Mouse (Mus musculus) hindbrain, embryonic 12.5 days (tissue): ENCODE results near the gene Crim1. TPM values are rescaled to one million over a fixed set of nuclear protein-coding genes. Genes with fewer than 3 reads are reported as not detected.
A peak's percentile ranks its signal among the peaks of the same experiment; 100 is the strongest.

ENCODE experiments used
- ATAC-seq: fragments of 200-750 bp; cut with Nextera tagmentation; 2 replicates; pipeline ENCODE4 v1.8.0; 2017; ENCODE audit warnings: moderate TSS enrichment; ENCODE audit not compliant: low FRiP score
- H3K27ac ChIP-seq: fragments of 300-500 bp; sonication (generic); 2 replicates; pipeline ENCODE4 v1.5.1; 2016; ENCODE audit warnings: mild to moderate bottlenecking
- H3K27me3 ChIP-seq: fragments of 300-500 bp; sonication (generic); 2 replicates; pipeline ENCODE4 v1.6.1; 2016; ENCODE audit warnings: mild to moderate bottlenecking
- H3K36me3 ChIP-seq: fragments of 300-500 bp; sonication (generic); 2 replicates; pipeline ENCODE4 v1.6.1; 2016; ENCODE audit warnings: mild to moderate bottlenecking
- H3K4me1 ChIP-seq: fragments of 300-500 bp; sonication (generic); 2 replicates; pipeline ENCODE4 v1.6.1; 2016
- H3K4me2 ChIP-seq: fragments of 300-500 bp; sonication (generic); replicated peaks from 2 replicates; pipeline ENCODE4 v1.6.1; 2016; ENCODE audit warnings: mild to moderate bottlenecking
- H3K4me3 ChIP-seq: fragments of 300-500 bp; sonication (generic); 2 replicates; pipeline ENCODE4 v1.5.1; 2016; ENCODE audit warnings: mild to moderate bottlenecking
- H3K9ac ChIP-seq: fragments of 300-500 bp; sonication (generic); 2 replicates; pipeline ENCODE4 v1.6.1; 2016; ENCODE audit warnings: mild to moderate bottlenecking, moderate library complexity
- H3K9me3 ChIP-seq: fragments of 300-500 bp; sonication (generic); replicated peaks from 2 replicates; pipeline ENCODE4 v1.6.1; 2016; ENCODE audit warnings: mild to moderate bottlenecking
- WGBS: fragments of 180-500 bp; shearing (Covaris S2); methylation state at CpG from one replicate; pipeline ENCODE4 v1.1.7; 2016; 5-methylcytosine and 5-hydroxymethylcytosine counted together
- polyA plus RNA-seq: library from polyadenylated mRNA; unstranded; fragments of >200 nt; fragmentation: Nextera tagmentation; extraction: Ambion mirVana; gene quantifications from 2 replicates; pipeline ENCODE4 v1.2.1, GENCODE M21; 2016

Crim1 gene
- 11.0 and 12.7 TPM in 2 replicates for polyA plus RNA-seq

DNA sequence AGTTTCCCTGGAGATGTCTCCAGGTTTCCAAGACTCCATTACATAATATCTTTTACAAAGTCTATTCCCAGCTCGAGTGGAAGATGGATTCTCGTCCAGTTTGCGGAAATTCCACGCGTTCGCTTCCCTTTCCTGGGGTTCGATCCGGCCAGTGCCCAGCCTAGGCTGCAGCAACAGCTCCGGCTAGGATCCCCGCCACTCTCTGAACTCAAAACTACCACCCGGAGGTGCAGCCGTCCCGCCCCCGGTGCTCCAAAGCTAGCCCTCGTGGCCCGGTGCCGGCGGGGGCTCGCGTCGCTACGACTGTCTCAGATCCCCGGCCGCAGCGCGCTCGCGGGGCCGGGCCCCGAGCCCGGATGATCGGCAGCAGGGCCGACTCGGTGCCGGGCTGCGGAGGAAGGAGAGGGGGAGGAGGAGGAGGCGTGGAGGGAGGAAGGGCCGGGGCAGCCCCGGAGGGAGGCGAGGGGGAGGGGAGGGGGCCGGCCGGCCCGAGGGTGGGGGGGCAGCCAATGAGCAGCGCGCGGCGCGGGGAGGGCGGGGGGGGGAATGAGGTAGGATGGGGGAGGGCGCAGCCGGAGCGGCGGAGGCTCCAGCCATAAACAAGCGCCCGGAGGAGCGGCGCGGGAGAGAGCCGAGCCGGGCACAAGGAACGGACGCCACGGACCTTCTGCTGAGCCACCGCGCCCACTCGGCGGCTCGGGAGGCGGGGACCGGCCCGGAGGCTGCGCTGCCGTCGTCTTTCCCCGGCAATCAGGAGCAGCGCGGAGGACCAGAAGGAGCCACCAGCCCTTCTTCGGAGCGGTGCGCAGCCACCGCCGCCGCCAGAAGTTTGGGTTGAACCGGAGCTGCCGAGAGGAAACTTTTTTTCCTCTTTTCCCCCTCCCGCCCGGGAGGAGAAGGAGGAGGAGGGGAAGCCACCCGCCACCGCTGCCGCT lies at the start of gene Crim1:
Crim1 (plus strand) TSS at position 623 of the 935 bp plus-strand sequence.
- Histone ChIP-seq H3K9me3 (no peaks in the 10 kb centered on the region), H3K36me3 (no peaks in the 10 kb centered on the region), H3K4me3 (peak within 1 kb of the TSS; percentile 93), H3K4me1 (peaks cover 31% of the 10 kb centered on the region), H3K27ac (peak within 1 kb of the TSS; percentile 94), H3K9ac (peak within 1 kb of the TSS; percentile 94), H3K27me3 (peaks cover 7% of the 10 kb centered on the region; the same call in 1 of the 2 replicates), H3K4me2 (peak within 1 kb of the TSS; percentile 99)
- under 1% methylated on average over 49 of the region's 90 CpGs for WGBS
- ATAC-seq: peak; percentile 83

DNA sequence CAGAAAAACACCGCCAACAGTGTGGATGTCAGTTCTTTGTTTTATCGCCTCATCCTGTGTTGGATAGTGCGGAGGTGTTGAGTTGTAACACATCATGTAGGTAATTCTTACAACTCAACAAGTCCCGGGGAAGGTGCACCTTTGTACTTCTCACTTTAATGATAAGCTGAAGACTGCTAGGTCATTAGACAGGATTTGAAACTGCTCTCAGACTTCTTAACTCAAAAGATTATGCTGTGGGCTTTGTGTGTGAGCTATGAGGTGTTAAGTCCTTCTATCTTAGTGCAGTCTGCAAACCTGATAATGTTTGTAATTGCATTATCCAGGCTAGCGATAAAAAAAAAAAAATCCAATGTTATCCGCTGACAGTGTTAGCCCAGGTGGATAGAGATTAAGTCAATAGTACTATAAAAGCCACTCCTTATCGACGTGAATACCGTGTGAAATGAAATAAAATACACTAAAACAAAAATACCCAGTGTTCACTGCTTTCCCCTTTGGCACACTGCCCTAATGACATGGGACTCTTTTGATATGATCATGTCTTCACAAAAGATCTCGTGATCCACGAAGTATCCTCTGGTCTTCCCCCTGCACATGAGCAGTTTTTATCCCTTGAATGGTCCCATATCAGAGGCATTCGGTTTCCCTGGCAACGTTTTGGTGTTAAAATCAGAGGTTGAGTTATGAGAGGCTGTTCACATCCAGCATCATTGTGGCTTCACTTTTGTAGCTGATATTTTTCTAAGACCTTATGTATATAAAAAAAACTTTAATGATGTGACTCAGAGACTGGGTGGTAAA lies 48.4 kb upstream of the Crim1 start:
- Histone ChIP-seq H3K36me3 (no peaks in the 10 kb centered on the region), H3K9ac (no peak overlapping the region), H3K27me3 (no peaks in the 10 kb centered on the region), H3K9me3 (no peaks in the 10 kb centered on the region), H3K4me3 (no peak overlapping the region), H3K27ac (no peak overlapping the region), H3K4me2 (no peak overlapping the region), H3K4me1 (no peaks in the 10 kb centered on the region)
- 84% methylated on average over 13 of the region's 13 CpGs for WGBS
- no peak for ATAC-seq

DNA sequence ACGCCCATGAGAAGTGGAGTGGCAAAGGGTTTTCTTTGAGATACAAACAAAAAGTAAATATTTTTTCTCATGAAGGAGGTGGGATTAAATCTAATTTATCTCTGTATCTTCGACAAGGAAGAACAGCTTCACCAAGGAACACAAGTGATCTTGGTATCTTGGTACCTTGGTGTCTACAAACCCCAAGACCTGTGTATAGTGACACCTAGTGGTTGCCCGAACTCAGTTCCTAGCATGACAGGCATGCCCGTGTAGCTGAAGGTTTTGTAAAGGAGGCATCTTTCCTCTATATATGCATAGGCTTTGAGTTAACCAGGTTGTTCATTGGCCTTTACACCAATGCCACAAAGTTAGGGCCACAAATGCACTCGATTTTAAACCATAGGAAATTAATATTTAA lies 36.8 kb upstream of the Crim1 start:
- Histone ChIP-seq H3K27me3 (no peaks in the 10 kb centered on the region), H3K9me3 (no peaks in the 10 kb centered on the region), H3K4me1 (no peaks in the 10 kb centered on the region), H3K4me3 (no peak overlapping the region), H3K4me2 (no peak overlapping the region), H3K27ac (no peak overlapping the region), H3K36me3 (no peaks in the 10 kb centered on the region), H3K9ac (no peak overlapping the region)
- WGBS: 33% methylated on average over 5 of the region's 5 CpGs
- ATAC-seq: no peak

DNA sequence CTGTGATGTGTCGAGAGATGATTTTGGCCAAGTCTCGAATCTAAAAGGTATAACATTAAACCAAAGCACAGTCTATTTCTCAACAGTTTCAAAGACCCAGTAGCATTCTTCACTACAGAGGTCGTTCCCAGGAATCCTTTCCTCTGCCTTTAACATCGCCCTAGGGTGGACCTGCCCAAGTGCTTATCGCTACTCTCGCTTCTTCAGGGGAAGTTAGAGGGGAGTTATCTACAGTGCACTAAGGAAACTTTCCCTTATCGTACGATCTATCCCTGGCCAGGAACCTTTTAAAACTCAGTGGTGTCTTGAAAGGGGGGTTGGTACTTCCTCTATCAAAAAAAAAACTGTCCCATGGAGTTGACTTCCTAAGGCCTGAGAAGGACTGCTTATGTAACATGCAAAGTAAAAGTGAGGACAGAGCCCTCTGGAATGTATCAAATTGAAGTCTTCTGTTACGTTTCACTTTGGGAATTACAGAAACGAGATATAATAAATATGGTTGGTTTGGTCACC lies 36.3 kb upstream of the Crim1 start:
- no peaks in the 10 kb centered on the region for H3K9me3 ChIP-seq

DNA sequence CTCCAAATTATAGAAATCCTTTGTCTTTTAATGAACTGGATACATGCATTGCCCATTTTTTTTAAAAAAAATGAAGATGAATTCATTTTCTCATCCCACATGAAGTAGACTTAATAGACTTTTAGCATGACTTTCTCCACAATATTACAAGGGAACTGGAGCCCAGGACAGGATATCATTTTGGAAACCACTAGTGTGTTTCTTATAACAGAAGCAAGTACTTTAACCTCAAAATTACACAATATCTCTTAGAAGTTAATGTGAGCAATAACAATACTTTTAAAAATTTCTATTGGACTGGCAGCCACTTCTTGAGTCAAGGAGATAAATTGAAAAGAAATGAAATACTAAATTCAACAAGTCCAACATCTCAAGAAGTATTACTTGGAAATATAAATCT lies 34.2 kb upstream of the Crim1 start:
- no peak for ATAC-seq
- Histone ChIP-seq H3K36me3 (no peaks in the 10 kb centered on the region), H3K4me2 (no peak overlapping the region), H3K9ac (no peak overlapping the region), H3K4me3 (no peak overlapping the region), H3K27ac (no peak overlapping the region), H3K27me3 (no peaks in the 10 kb centered on the region), H3K9me3 (no peaks in the 10 kb centered on the region), H3K4me1 (no peaks in the 10 kb centered on the region)

More for the DNA sequence above, 36.3 kb upstream of the Crim1 start:
- H3K36me3 ChIP-seq: no peaks in the 10 kb centered on the region
- H3K9ac ChIP-seq: no peak overlapping the region
- H3K4me3 ChIP-seq: no peak overlapping the region
- no peaks in the 10 kb centered on the region for H3K4me1 ChIP-seq
- H3K27me3 ChIP-seq: no peaks in the 10 kb centered on the region
- no peak overlapping the region for H3K4me2 ChIP-seq
- no peak for ATAC-seq
- 84% methylated on average over 10 of the region's 10 CpGs for WGBS
- no peak overlapping the region for H3K27ac ChIP-seq

DNA sequence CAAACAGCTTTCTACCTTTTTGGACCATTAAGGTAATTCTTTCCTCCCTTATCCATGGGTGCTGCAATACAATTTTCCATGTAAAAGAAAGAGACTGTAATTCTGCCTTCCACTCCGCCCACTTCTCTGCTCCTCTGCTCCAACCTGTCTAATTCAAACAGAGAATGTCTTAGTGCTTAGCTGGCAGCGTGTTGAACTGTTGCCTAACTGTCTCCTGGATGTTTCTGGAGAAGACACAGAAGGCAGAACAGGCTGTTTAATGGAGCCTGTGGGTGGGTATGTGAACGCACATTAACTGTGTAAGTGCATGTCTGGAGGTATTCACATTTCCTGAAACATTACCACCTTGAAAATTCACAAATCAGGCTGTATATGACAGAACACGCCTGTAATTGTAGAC lies 33.5 kb upstream of the Crim1 start:
- no peaks in the 10 kb centered on the region for H3K36me3 ChIP-seq
- 89% methylated on average over 4 of the region's 4 CpGs for WGBS

DNA sequence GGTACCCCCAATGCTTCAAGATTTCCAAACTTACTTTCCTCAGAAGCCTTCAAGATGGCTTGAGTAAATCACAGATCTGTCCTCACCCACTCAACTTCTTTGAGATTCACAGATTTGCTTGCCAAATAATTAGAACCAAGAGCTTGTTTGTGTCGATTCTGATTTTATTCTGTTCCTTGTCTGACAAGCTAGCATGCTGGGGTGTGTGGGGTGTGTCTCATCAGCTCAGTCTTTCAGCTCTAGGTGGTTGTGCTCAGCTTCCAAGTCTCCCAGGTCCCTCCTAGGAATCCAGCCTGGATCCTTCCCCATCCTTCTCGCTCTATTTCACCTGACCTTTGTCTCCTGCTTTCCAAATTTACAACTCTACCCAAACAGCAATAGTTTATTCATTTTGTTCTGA lies 27.7 kb upstream of the Crim1 start:
- H3K27me3 ChIP-seq: no peaks in the 10 kb centered on the region
- no peak overlapping the region for H3K27ac ChIP-seq
- no peaks in the 10 kb centered on the region for H3K4me1 ChIP-seq
- H3K4me2 ChIP-seq: no peak overlapping the region
- no peaks in the 10 kb centered on the region for H3K36me3 ChIP-seq
- no peaks in the 10 kb centered on the region for H3K9me3 ChIP-seq
- no peak overlapping the region for H3K4me3 ChIP-seq
- ATAC-seq: no peak
- H3K9ac ChIP-seq: no peak overlapping the region
- 75% methylated on average over 2 of the region's 2 CpGs for WGBS

More for the DNA sequence above, 33.5 kb upstream of the Crim1 start:
- H3K9ac ChIP-seq: no peak overlapping the region
- no peak overlapping the region for H3K4me2 ChIP-seq
- H3K4me1 ChIP-seq: no peaks in the 10 kb centered on the region
- no peak for ATAC-seq
- H3K4me3 ChIP-seq: no peak overlapping the region
- no peak overlapping the region for H3K27ac ChIP-seq
- no peaks in the 10 kb centered on the region for H3K9me3 ChIP-seq
- H3K27me3 ChIP-seq: no peaks in the 10 kb centered on the region

DNA sequence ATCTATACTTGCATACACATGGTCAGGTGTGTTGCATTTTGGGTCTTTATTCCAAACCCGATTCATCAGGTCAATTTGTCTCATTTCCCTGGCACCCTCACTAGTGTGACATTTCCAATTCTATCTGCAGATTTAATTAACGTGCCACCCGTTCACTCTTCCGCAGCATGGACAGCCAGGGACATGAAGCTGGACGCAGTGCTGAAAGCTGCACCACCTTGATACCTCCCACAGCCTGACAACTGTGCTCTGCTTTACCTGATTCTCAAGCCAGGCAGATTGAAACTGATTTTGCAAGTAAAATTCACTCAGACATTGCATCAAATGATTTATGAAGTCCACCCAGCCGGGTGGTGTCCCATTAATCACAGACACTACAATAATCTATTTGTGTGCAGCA lies 19.3 kb upstream of the Crim1 start:
- WGBS: 79% methylated on average over 6 of the region's 6 CpGs
- Histone ChIP-seq H3K27ac (no peak overlapping the region), H3K36me3 (no peaks in the 10 kb centered on the region), H3K27me3 (no peaks in the 10 kb centered on the region), H3K4me3 (no peak overlapping the region), H3K4me1 (no peaks in the 10 kb centered on the region), H3K9ac (no peak overlapping the region), H3K4me2 (no peak overlapping the region), H3K9me3 (no peaks in the 10 kb centered on the region)
- 0 out of 2 replicates have a peak, but pooled peaks have one; percentile 43 for ATAC-seq

DNA sequence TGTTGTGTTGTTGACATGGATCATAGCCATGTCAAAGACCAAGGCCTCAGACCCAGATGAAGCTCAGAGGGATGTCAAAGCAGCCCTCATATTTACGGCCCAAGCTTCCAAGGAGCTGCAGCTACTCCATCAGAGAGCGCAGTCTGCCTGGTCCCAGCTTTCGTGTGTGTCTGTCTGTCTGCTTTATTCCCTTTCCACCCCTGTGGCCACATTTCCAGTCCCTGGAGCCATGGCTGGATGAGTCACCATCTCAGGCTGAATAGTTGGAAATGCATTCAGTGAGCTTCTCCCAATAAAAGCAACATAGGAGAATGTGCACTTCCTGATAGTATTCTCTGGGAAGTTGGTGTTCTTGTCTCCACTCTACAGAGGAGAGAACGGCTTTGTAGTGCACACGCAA lies 3.9 kb upstream of the Crim1 start:
- H3K9ac ChIP-seq: no peak overlapping the region
- WGBS: 93% methylated on average over 5 of the region's 5 CpGs
- H3K4me3 ChIP-seq: no peak overlapping the region
- no peak for ATAC-seq
- H3K27ac ChIP-seq: no peak overlapping the region
- H3K9me3 ChIP-seq: no peaks in the 10 kb centered on the region
- no peak overlapping the region for H3K4me2 ChIP-seq
- peaks cover 9% of the 10 kb centered on the region; the same call in 1 of the 2 replicates for H3K4me1 ChIP-seq
- H3K27me3 ChIP-seq: peaks cover 7% of the 10 kb centered on the region; the same call in 1 of the 2 replicates
- no peaks in the 10 kb centered on the region for H3K36me3 ChIP-seq

DNA sequence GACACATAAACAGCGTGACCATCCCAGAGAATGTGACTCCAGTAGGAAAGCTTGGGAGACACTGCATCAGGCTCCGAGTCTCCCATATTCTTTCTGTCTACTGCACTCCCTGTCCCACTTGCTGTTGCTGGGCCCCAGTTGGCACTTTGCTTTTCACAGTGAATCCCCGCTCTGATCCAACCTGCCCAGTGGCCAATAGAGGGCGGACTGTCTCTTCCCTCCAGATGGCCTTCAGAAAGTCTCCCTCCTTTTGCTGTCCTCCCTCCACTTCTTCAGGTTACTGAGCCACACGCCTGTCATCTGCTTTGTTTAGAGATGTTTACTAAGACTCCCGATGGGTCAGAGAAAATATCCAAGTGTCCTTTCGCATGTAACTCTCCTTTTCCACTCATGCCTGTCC lies 2.9 kb upstream of the Crim1 start:
- no peak overlapping the region for H3K9ac ChIP-seq
- WGBS: 21% methylated on average over 7 of the region's 7 CpGs
- no peak overlapping the region for H3K4me2 ChIP-seq
- H3K9me3 ChIP-seq: no peaks in the 10 kb centered on the region
- H3K36me3 ChIP-seq: no peaks in the 10 kb centered on the region
- no peak overlapping the region for H3K27ac ChIP-seq
- H3K4me3 ChIP-seq: no peak overlapping the region
- peaks cover 16% of the 10 kb centered on the region for H3K4me1 ChIP-seq
- ATAC-seq: no peak
- H3K27me3 ChIP-seq: peaks cover 7% of the 10 kb centered on the region; the same call in 1 of the 2 replicates

DNA sequence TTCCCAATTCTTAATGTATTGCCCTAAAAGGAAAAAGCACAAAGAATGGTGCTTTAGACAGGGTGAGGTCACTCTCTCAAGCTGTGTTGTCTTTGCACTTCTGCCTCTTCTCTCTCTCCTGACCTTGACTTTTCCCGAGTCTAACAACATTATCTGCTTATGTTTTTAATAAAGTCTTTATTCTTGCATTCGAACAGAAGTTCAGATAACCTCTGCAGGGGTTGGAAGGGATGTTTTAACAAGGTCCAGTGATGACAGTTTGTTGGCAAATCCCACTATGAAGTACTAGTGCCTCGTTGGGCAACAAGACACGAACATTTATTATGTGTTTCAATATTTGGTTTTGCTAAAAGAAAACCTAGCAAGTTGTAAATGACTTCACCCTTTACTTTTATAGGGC lies 1.9 kb upstream of the Crim1 start:
- no peaks in the 10 kb centered on the region for H3K9me3 ChIP-seq
- WGBS: 71% methylated on average over 4 of the region's 4 CpGs
- no peak overlapping the region for H3K27ac ChIP-seq
- H3K4me3 ChIP-seq: no peak overlapping the region
- H3K9ac ChIP-seq: no peak overlapping the region
- peaks cover 26% of the 10 kb centered on the region for H3K4me1 ChIP-seq
- no peaks in the 10 kb centered on the region for H3K36me3 ChIP-seq
- no peak for ATAC-seq
- H3K27me3 ChIP-seq: peaks cover 7% of the 10 kb centered on the region; the same call in 1 of the 2 replicates
- H3K4me2 ChIP-seq: no peak overlapping the region

DNA sequence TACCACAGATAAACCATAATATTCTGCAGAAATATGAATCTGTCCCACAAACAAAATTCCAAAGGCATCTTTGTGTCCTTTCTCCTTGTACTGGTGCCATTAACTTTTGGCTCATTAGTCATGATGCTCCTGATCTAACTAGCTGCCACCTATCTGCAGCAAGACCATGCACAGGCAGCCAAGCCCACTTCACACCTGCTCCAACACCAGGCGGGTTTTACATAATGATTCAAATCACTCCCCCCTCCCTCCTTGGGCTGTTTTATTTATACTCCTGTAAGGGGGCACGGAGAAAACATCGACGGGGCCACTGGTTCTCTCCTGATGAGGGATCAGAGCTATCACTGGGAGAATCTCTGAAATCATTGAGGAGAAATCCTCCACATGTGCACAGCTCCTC lies 1.2 kb upstream of the Crim1 start:
- Histone ChIP-seq H3K4me2 (peak overlapping the region; percentile 99), H3K4me1 (peaks cover 27% of the 10 kb centered on the region), H3K4me3 (peak overlapping the region; percentile 93), H3K27ac (no peak overlapping the region; the same call in 1 of the 2 replicates), H3K9ac (no peak overlapping the region), H3K9me3 (no peaks in the 10 kb centered on the region), H3K36me3 (no peaks in the 10 kb centered on the region), H3K27me3 (peaks cover 7% of the 10 kb centered on the region; the same call in 1 of the 2 replicates)
- ATAC-seq: no peak
- WGBS: 5% methylated on average over 4 of the region's 4 CpGs
